Mouse (Mus musculus) small intestine, adult 2 months (tissue): ENCODE results near the gene Man1a.

ENCODE experiments used
- CTCF ChIP-seq: fragments of 200-500 bp; IDR thresholded peaks from 2 replicates; pipeline ENCODE4 v1.5.1; 2012; ENCODE audit warnings: low read depth, mild to moderate bottlenecking, control low read depth, inconsistent platforms, low read length, moderate library complexity, mixed read lengths; ENCODE audit not compliant: insufficient replicate concordance, insufficient read length; ENCODE audit errors: extremely low read depth
- POLR2A ChIP-seq: fragments of 200-500 bp; IDR thresholded peaks from 2 replicates; pipeline ENCODE4 v1.6.1; 2012; ENCODE audit warnings: low read depth, mild to moderate bottlenecking, control low read depth, inconsistent platforms, low read length, moderate library complexity

DNA sequence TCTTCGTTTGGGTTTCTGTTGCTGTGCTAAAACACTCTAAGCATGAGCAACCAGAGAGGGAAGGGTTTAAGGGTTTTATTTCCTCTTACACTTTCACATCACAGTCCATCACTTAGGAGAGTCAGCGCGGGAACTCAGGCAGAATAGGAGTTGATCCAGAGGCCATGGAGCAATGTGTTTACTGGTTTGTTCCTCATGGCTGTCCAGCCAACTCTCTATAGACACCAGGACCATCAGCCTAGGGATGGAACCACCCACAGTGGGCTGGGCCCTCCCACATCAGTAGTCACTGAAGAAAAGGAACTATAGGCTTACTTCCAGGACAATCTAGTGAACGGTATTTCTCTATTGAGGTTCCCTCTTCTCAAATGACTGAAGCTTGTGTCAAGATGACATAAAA is 45.4 kb upstream of the Man1a start:
- TF ChIP-seq POLR2A (no peak), CTCF (no peak)
